Mouse (Mus musculus): Measurements from ENCODE around the gene Cenpl.
A peak's percentile ranks its signal among the peaks of the same experiment; 100 is the strongest.
"Not testable (repeated sequence)": the region's sequence is repeated elsewhere in the genome, so short reads cannot be mapped to it uniquely, and the experiment has no call there.

The Cenpl gene

DNA sequence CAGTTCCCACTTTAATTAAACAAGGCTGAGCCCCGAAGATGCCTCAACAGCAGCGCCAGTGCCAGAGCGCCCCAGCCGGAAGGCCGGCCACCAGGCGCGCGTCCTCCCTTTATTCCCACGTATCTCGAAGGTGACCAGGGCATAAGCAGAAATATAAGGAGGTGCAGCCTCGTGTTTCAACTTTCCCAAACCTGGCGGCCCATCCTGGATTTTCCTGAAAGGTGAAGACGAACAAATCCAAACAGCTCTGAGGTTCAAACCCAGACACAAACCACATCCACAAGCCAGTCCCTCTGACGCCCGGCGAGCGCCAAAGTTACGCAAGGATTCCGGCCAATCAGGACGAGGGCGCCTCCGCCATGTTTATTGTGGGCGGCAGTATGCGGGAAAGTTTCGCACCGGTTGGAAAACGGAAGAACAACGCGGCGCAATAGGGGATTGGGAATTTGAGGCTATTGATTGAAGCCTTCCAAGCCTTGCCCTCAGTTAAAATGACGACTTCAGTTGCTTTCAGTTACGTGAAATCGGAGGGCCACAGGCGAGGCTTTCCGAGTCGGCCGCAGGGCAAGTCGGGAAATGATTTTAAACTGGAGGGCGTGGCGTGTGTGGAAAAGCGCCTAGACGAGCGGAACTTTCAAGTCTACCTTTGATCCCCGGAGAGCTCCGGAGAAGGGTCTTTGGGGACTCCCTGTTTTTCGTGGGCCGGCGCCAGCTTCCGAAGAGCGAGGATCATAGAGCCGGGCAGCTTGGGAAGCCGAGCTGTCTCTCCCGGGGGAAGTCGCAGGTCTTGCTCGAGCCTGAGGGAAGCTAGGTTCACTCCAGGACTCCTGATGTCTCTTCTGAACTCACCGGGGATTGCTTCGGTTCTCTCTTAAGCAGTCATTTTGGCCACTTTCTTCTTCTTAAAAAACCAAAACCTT is at the start of gene Cenpl, which contains the start of gene Dars2:
Gene Cenpl, plus strand, starts transcription at position 362 of the 920 bp plus-strand sequence.
Gene Dars2, minus strand, starts transcription at position 307 of the 920 bp plus-strand sequence.
- DNase-seq = peak; percentile 96

DNA sequence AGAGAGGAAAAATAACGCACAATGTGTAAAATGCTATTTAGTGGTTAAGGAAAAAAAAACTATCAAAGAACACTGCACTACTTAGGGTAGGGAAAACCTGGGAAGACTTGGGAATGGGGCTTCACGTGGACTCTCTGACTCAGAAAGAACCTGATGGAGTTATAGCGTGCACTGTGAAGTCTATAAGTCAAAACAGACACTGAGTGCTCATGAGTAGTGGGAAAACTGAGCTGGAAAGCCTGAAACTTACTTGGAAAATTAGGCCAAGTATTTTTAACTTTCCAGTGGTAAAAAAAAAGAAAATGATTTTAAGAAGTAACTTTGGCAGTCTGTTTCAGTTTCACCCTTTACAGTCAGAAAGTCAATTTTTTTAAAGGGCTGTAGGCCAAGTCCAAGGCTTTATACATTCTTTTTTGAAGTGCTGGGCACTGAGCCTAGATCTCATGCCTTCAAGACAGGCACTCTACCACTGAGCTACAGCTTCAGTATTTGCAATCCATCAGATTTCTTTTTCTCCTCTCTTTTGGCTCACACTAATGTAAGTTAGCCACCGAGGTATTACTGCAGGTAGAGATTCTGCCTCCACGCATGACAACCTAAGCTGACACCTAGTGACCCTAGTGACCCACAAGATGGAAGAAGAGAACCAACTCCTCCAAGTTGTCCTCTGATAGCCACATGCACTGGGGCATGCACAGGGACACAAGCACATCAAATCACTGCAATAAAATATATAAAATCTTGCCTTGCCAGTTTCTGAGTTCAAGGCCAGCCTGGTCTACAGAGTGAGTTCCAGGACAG is 44.9 kb upstream of the Cenpl start:
- DNase-seq = peak; percentile 31

DNA sequence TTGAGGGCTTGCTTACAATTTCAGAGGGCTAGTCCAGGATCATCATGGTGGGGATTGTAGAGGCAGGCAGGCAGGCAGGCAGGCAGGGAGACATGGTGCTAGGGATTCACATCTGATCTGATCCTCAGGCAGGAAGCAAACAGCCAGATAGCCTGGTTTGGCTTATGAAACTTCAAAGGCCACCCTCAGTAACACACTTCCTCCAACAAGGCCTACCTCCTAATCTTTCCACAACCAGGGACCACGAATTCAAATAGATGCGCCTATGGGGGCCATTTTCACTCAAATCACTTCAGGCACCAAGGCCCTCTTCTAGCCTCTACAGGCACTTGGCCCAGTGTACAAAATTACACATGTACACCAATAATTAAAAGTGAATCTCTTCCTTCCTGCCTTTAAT is 43.3 kb upstream of the Cenpl start:
- DNase-seq = no peak

DNA sequence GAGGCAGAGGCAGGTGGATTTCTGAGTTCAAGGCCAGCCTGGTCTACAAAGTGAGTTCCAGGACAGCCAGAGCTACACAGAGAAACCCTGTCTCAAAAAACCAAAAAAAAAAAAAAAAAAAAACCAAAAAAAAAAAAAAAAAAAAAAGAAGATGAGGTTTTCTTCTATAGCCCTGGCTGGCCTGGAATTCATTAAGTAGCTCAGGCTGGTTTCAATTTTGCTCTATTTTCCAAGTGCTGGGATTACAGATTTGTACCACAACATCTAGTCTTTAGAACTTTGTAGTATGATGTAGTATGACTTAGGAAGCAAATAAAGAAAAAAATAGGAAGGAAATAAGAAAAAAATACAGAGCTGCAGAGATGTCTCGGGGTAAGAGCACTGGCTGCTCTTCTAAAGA is 42.1 kb upstream of the Cenpl start:
- DNase-seq = not testable (repeated sequence)

DNA sequence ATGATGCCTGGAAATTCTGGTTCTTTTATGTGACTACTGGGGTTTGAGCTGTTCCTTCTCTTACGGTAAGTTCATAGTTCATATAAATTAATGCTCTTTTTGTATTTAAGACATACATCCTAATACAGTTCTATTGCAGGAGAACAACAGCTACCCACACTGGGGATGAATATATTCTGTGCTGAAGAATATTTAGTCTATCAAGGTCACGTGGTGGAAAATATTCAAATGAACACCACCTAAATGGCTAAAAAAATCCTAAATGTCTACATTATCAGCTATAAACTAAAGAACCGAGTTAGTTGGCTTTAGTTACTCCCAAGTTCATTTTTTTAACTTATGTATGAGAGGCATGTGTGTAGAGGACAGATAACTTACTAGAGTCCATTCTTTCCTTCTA is 40.5 kb upstream of the Cenpl start:
- DNase-seq = no peak

DNA sequence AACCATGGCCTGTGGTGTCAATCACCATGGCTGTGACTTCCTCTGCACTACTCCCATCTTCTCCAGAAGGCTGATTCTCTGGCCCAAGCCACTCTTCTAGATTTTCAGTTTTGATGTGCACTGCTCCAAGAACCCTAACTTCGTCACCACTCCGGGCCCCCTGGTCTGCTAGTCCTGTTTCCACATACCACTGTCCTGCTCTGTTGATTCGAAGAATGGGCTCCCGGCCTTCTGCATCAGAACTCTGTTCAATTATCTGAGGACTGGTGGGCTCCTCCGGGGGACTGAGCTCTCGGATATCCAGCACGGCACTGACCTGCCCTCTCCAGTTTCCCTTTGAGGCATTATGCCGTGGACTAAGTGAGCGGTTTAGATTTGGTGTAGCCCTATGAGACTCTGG is 38.6 kb upstream of the Cenpl start:
- no peak for DNase-seq

DNA sequence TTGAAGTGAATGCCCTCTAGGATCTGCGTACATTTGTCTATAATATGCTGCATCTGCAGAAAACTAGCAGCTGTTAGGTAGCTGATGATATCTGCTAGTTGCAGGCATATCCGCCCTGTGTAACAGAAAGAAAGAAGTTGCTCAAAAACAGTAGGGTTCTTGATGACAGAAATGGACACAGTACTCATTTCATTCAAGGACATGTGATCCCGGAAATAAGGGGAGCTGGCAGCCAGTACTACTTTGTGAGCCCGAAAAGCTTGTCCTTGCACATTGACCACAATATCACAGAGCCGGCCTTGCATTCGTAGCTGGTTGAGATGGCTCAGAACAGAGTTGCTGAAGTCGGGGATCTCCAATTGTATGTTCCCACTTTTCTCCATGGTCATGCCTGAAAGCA is 38.2 kb upstream of the Cenpl start:
- DNase-seq = no peak

DNA sequence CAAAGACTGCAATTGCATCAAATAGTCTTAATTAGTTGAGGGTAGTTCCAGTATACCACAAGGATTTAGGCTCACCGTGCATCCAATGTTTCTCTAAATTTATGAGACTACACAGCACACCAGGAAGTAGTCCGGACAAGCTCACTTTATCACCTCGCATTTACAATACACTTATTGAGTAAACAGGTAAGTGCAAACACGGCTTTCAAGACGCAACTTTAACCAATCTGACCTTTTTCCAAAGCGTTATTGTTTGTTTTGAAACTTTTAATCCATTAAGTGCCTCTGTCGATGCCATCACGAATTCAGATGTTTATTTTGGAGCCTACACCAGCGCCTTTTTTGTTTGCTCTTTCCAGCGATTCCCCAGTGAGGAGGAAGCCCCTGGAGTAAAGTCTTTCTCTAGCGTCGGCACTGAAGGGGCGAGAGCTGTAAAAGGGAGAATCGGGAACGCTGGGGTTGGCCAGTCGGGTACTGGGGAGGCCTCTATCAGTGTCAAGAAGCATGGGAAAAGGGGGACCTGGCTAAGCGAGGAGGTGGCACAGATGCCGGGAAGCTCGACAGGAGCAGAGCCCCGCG is 36.6 kb upstream of the Cenpl start:
- no peak for DNase-seq

DNA sequence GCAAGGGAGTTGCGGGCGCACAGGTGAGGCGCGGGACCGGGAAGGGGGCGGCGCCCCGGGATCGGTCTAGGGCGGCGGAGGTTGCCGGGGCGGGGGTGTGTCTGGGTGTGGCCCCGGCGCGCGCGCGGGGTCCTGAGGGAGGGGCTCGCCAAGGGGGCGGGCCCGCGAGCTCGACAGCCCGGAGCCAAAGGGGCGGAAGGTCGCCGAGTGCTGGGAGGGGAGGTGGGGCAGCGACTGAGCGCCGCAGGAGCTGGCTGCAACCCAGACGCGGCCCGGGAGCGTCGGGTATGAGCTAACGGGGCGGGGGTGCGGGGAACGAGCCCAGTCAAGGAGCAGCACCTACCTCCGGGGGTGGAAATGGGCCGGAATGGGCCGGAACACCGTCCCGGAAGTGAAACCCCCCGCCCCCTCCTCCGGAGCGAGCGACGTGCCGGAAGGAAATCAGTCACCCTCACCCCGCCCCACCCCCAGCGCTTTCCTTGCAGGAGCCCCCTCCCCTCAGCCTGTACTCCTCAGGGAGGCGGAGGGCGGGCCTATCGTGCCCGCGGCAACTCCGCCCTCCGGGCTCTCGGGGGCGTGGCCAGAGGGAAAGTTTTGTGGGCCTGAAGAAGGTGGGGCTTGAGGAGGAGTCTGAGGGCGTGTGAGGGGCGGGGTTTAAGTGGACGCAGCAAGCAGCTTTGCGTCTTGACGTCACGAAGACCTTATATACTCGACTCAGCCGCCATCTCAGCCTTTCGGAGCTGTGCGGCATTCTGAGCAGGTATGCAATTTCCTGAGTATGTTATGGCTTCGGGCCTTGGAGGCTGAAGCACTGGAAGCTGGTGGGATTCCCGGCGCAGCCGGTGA is 35.9 kb upstream of the Cenpl start, which contains the start of gene Zbtb37:
Gene Zbtb37, minus strand, starts transcription at position 415 of the 846 bp plus-strand sequence.
- peak; percentile 99 for DNase-seq

DNA sequence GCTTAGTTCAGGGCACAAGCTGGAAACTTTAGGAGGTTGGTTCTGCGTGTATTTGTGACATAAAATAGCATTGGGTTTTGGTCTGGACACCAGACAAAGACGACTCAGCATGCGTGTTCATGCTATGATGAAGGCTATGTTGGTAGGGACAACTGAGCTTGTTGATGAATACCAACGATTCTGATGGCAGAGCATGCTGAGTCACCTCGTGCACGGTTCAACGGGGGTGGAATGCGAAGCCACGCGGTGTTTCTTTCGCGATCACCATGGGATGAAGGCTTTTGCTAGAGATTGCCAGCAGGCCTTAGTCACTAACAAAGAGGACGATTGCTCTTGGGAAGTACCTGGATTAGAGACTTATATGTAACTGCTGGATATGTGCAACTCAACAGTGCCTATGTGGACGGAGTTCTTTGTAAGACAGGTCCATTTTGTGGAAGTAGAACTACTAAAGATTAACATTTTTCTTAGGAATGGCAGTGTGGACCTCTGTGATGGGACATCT is 35.2 kb upstream of the Cenpl start:
- no peak for DNase-seq

DNA sequence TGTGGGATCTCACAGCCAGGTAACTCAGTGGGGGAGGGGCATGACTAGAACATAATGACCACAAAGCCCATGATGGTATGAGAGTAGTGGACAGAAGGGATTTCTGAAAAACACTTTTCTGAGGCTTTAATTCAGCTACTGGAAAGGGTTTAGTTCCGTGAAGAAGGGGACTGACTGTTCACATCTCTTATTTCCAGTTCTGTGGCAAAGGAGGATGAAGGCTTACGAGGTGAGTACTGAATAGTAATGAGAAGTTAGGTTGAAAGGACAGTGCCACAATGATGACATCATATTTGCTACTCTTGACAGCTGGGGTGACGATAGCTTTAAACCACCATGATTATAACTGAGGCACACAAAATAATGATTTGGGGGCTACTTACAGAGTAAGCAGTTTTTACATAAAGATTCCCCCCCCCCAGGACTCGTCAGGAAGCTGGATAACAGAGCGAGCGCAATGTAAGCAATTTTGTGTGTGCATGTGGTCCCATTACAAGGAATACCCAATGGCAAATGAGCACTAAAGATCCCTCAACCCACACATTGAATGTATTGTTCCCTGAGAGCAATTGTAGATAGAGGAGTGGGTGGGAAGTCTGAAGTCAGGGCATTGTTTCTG is 34.6 kb upstream of the Cenpl start:
- no peak for DNase-seq

DNA sequence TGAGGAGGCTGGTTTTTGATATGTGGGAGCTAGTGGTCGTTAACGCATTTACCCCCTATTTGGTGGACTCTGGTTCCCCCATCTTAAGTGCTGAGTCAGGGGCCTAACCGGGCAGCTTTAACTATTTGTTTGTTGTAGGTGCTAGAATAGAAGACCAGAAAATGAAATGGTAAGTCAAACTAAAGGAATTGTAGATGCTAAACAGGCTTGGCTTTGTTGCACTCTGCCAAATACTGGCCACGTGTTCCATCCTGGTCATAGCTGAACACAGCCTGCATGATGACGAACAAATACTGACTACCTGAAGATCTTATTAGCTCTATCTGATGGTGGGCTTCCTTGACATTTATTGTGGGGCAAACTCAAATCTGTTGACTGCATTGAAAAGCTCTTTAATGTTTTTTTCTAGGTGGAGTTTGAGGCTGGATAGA is 34.1 kb upstream of the Cenpl start:
- no peak for DNase-seq

DNA sequence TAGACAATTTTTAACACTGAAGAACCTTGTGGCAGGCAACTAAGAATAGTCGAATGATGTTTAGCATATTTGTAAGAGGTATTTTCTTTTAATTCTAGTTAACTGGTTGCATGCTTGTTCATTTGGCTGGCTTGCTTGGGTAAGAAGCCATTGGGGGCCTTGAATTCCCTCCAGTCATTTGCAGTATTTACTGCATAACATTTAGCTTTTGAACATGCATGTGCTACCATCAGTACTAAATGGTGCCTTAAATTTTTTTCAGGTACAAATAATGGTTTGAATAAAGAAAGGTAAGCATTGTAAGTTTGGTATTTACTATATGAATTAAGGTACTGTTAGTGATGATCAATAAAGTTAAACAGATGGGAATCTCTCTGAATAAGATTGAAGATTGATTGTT is 33.5 kb upstream of the Cenpl start:
- DNase-seq = no peak

DNA sequence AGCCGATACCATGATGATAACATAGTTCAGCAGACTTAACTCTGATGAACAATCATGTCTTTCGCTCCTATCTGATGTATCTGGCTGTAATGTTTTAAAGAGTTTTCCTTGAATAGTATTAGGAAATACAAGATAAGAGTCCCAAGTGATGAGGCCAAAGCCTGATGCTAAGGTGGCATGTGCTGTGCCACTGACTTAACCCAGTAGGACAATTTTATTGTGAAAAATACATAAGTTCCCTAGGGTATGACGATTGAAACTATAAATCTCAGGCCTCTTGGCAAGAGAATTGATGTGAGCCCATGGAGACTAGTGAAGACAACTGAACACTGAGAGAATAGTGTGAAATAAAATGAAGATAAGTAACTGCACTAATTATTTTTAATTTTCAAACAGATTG is 32.9 kb upstream of the Cenpl start:
- DNase-seq = no peak

DNA sequence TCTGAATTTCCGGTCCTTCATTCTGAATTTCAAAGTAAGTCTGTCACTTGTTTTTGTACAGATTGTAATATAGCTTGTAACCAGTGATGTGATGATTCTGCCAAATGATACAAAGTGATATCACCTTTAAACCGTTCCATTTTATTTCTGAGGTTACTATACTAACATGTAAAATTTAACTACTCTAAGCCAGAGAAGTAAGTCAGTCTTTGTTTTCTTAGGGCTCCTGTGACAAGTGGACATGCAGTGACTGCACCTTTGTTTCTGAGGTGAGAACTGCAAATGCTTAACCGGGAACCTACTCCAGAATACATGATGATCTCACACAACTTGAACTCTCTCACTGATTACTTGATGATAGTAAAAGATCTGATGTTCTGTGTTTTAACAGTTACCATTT is 32.5 kb upstream of the Cenpl start:
- DNase-seq = no peak

DNA sequence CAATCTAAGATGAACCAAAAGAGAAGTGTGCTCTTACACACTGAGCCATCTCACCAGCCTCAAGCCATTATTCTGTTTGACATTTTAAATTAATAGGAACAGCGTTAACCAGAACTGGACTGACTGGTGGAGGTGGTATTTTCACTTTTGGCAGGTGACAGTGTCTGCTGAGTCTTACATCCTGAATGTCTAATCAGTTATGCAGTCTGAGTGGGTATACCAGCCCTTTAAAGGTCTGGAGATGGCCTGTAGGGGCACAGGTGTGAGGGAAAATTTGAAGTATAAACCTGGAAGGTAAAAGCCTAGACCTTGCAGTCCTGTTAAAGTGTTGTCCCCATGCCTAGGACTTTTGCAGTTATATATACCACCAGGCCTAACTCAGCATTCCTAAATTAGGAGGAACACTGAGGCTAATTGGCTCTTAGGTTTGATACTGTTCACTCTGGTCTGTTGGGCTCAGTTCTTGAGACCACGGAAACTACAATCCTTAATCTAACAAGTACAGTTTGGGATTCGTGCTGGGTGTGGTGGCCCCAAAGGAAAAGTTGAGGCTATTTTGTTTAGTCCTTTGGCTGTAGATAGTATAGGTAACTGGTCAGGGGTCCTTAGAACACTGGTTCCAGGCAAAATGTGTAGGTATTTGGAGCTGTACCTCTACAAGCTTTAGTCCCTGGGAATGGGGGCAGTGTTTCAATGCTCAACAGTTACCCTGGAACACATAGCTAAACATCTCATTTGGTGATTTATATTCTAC is 31.4 kb upstream of the Cenpl start:
- DNase-seq = no peak

DNA sequence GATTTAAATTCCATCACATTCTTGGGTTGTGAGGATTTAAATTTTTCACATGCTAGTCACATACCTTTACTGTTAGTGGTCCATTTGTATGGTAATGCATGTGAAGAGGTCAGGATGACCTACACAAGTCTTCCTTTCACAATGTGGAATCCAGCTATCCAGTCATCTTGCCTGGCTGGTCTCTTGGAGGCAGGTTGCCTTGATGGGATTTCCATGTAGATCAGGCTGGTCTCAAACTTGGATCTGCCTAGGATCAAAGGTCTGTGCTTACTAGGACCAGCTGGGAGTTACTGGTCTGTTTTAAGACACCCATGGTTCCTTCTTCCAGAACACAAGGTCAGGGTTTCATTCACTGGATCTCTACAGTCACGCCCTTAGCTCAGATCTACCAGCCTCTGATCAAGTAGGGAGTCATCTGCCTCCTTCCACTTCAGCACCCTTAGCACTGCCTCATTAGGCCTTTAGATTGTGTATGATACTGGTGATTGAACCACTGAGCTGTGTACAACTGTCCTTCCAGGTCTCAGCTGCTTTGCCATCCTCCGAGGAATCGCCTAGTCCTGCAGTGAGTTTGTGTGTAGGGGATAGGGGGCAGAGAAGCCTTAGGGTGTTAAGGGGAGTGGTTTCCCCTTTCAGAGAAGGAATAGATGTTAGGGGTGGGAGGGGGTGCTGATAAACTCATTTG is 30.6 kb upstream of the Cenpl start:
- DNase-seq = no peak

DNA sequence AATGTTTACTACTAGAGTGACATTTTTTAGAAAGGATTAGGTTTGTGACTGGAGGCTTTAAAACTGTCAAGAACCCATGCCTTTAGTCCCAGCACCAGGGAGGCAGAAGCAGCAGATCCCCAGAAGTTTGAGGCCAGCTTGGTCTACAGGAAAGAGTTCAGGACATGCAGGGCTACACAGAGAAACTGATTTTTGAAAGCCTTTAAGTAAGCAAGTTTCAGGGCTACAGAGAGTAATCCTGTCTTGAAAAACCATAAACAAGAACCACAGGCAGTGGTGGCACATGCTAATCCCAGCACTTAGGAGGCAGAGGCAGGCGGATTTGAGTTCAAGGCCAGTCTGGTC is 30.1 kb upstream of the Cenpl start:
- DNase-seq = no peak

DNA sequence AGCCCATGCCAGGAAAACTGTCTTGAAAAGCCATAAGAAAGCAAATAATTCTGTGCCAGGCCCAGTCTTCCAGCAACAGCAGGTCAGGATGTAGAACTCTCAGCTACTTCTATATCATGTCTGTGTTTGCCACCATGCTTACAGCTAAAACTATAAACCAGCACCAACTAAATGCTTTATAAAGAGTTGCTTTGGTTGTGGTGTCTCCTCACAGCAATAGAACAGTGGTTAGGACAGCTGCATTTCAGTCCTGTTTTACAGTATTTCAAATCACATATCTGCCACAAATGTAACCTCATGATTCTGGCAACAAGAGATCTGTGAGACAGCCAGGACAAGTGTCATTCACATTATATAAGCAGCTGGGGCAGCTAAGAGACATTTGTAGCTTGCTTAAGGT is 29.7 kb upstream of the Cenpl start:
- DNase-seq = no peak

DNA sequence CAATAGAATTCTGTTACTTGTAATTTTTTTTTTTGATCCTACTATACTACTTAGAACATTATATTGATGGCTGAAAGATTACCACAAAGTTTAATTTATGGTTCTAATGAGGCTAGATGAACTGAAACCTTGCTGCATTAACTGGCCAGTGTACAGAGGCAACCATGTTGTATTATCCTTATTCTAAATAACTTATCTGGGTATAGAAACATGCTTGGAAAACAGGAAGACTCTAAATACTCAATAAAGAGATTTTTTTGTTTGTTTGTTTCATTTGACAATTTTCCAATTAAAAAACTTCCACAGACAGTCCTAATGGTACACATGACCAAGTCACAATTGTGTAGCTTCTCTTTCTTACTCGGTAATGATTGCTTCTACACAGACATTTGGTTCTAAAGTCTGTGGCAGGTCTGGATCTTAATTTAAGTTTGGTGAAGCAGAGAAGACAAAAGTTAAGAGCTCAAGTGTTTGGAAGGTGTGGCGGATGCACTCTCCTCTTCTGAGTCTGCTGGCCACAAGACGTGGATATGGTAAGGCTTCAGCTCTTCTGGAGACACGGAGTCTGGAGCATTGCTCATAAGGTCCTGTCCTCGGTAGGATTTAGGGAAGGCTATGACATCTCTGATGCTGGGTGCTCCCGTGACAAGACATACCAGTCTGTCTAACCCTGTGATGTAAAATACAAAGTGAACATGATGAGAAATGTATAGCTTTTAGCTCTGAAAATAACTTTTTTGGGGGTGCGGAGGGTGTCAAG is 29.1 kb upstream of the Cenpl start:
- no peak for DNase-seq
